Mouse (Mus musculus) G1E (cell line): ENCODE results near the gene Duxbl3. TPM values are rescaled to one million over a fixed set of nuclear protein-coding genes. Genes with fewer than 3 reads are reported as not detected.

Source experiments
- ATAC-seq: 2 replicates; pipeline ENCODE4 v1.8.0; 2016; ENCODE audit warnings: mild to moderate bottlenecking; ENCODE audit not compliant: insufficient number of reproducible peaks, poor library complexity, low FRiP score, severe bottlenecking; ENCODE audit errors: extremely low read depth
- DNase-seq: peaks from one replicate; pipeline ENCODE4 v3.0.0; 2012; ENCODE audit warnings: low spot score
- H3K27me3 ChIP-seq: 2 replicates; pipeline ENCODE4 v1.6.1; 2012; ENCODE audit warnings: mild to moderate bottlenecking, low read length, inconsistent platforms; ENCODE audit not compliant: insufficient read depth
- H3K36me3 ChIP-seq: replicated peaks from 2 replicates; pipeline ENCODE3; 2012; ENCODE audit warnings: mild to moderate bottlenecking, inconsistent platforms
- H3K4me1 ChIP-seq: 2 replicates; pipeline ENCODE4 v1.6.1; 2012; ENCODE audit warnings: low read depth, low read length, inconsistent platforms, mixed read lengths; ENCODE audit not compliant: insufficient read depth
- H3K4me3 ChIP-seq: 2 replicates; pipeline ENCODE4 v1.5.1; 2012; ENCODE audit warnings: low read depth, mild to moderate bottlenecking, inconsistent platforms, low read length, moderate library complexity, mixed read lengths
- H3K9me3 ChIP-seq: replicated peaks from 2 replicates; pipeline ENCODE4 v1.6.1; 2012; ENCODE audit warnings: inconsistent platforms
- CTCF ChIP-seq: IDR thresholded peaks from 2 replicates; pipeline ENCODE4 v1.5.1; 2012; ENCODE audit warnings: low read depth, low read length, inconsistent platforms, mixed read lengths
- GATA1 ChIP-seq: IDR thresholded peaks from 2 replicates; pipeline ENCODE4 v1.6.1; 2012; ENCODE audit warnings: borderline replicate concordance, low read length, inconsistent platforms, mixed read lengths
- GATA2 ChIP-seq: IDR thresholded peaks from 2 replicates; pipeline ENCODE4 v1.6.1; 2012; ENCODE audit warnings: low read depth, low read length, inconsistent platforms, borderline replicate concordance
- POLR2AphosphoS5 ChIP-seq: IDR thresholded peaks from 2 replicates; pipeline ENCODE4 v1.6.1; 2012; ENCODE audit warnings: low read depth, low read length, inconsistent platforms; ENCODE audit not compliant: insufficient replicate concordance
- TAL1 ChIP-seq: conservative IDR thresholded peaks from 2 replicates; pipeline ENCODE4 v1.6.1; 2012; ENCODE audit warnings: low read depth, low read length, inconsistent platforms, mixed read lengths
- polyA plus RNA-seq: library from polyadenylated mRNA; stranded (reverse); fragments of >175 nt; gene quantifications from 2 replicates; pipeline ENCODE4 v1.2.3, GENCODE M21; 2012
- total RNA-seq, 2 experiments: library from RNA; stranded (forward) in 1 of 2; stranded (reverse) in 1 of 2; fragments of 200-1000 nt in 1 of 2; fragments of >200 nt in 1 of 2; fragmentation: Nextera tagmentation in 1 of 2; gene quantifications; 2 replicates each; pipeline ENCODE4 v1.2.3; 2014 to 2017

Duxbl3 gene
- total and polyA plus RNA-seq, 3 experiments: not detected

DNA sequence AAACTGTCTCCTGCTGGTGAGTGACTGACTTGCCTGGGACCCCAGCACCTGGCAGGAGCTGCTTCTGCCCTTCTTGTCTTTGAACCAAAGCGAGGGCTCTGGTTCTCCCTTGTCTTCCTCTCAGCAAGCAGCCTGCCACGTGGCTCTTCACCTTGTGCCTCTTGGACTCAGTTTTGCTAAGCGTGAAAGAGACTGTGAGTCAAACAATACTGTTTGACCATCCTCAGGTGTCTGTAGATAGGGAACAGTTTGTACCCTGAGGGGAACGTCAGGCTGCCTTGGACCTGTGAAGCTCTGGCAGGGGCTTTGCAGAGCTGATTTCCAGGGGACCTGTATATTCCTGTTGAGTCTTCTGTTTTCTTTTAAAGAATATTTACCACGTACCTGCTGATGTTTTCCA lies 39.7 kb downstream of the Duxbl3 start:
- no peak for ATAC-seq
- no peaks in the 10 kb centered on the region for H3K9me3 ChIP-seq
- no peak for TF ChIP-seq GATA2
- TF ChIP-seq CTCF: no peak
- TF ChIP-seq TAL1: no peak
- no peak for TF ChIP-seq POLR2AphosphoS5
- no peak for TF ChIP-seq GATA1

DNA sequence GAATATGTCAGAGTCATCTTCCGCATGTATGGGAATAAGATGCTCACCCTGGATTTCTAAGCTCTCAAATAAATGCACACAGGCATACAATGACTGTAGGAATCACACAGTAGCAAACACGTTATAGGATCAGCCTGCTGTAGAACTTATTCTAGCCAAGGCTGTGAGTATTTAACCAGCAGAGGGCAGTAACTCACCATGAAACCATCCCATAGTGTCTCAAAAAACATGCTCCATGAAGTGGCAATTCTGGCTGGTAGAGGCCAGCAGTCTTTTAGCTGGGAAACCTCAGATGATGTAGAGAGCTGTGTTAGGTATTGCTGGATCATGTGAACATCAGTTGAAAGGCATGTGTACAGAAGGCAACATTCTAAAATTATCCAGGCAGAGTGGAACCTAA lies 45.3 kb downstream of the Duxbl3 start:
- TF ChIP-seq TAL1 (no peak), GATA2 (no peak), POLR2AphosphoS5 (no peak), CTCF (no peak), GATA1 (no peak)
- no peaks in the 10 kb centered on the region for H3K36me3 ChIP-seq
- no peaks in the 10 kb centered on the region for H3K9me3 ChIP-seq
- ATAC-seq (no peak), DNase-seq (peak; percentile 5)
- H3K4me3 ChIP-seq: no peak overlapping the region
- H3K4me1 ChIP-seq: no peaks in the 10 kb centered on the region
- peaks cover 7% of the 10 kb centered on the region for H3K27me3 ChIP-seq

More for the DNA sequence above, 39.7 kb downstream of the Duxbl3 start:
- H3K27me3 ChIP-seq: peaks cover 7% of the 10 kb centered on the region
- no peak overlapping the region for H3K4me3 ChIP-seq
- H3K36me3 ChIP-seq: no peaks in the 10 kb centered on the region
- H3K4me1 ChIP-seq: no peaks in the 10 kb centered on the region
- DNase-seq: no peak

DNA sequence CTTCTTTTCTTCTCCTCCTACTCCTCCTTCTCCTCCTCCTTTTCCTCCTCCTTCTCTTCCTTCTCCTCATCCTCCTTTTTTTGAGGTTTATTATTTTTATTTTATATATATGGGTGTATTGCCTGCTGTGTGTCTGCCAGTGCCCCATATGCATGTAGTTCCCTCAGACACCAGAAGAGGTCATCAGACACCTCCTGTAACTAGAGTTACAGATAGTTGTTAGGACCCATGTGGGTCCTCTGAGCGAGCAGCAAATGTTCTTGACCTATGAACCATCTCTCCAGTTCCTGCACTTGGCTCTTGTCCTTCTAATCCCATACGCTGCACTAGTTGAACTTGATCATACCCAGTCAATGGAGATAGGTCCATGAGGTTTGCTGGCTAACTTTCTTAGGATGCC lies 48.3 kb downstream of the Duxbl3 start:
- Histone ChIP-seq H3K4me1 (no peaks in the 10 kb centered on the region), H3K9me3 (no peaks in the 10 kb centered on the region), H3K36me3 (no peaks in the 10 kb centered on the region), H3K4me3 (no peak overlapping the region), H3K27me3 (peaks cover 3% of the 10 kb centered on the region; the same call in 1 of the 2 replicates)
- DNase-seq: no peak
- TF ChIP-seq TAL1: no peak
- TF ChIP-seq CTCF: 0 out of 2 replicates have a peak, but pooled peaks have one; percentile 16
- no peak for ATAC-seq

DNA sequence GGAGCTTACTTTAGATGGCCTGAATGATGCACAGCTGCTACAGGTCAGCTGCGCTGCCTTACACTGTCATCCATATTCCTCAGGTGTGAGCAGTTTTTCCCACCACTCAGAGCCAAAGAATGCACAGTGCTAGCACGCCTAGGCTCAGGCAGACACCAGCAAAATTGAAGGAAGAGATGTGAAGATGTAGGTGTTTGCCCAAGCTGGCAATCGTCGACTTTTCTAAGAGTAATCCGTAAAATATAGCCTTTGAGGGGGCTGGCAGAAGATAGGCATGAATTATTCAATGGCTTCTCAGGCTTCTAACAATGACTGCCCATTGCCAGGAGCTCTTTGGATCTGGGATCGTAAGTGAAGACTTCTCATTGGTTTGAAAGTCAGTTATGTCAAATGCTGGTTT lies 51.1 kb downstream of the Duxbl3 start:
- DNase-seq: no peak
- Histone ChIP-seq H3K36me3 (no peaks in the 10 kb centered on the region), H3K27me3 (no peaks in the 10 kb centered on the region), H3K4me1 (no peaks in the 10 kb centered on the region), H3K4me3 (no peak overlapping the region), H3K9me3 (no peaks in the 10 kb centered on the region)
- no peak for TF ChIP-seq GATA2
- TF ChIP-seq CTCF: no peak
- TF ChIP-seq GATA1: no peak
- TF ChIP-seq POLR2AphosphoS5: no peak
- TF ChIP-seq TAL1: no peak
- ATAC-seq: no peak

DNA sequence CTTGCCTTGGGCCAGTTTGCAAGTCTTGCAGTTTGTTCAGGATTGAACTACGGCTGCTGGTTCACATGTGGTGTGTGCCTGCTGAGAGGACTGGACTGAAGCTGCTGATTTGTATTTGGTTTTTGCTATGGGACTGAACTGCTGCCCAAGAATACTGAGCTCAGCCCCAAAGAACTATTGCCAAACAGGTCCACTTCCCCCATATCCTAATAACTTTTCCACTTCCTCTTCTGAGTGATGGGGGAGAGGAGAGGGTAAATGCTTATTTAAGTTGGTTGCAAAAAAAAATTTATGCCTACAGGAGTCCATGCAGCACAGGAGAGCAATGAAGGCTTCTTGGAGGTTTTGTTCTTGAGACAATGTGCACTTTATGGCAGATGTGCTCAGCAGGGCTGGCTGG lies 51.7 kb downstream of the Duxbl3 start:
- Histone ChIP-seq H3K4me3 (no peak overlapping the region), H3K27me3 (peaks cover 3% of the 10 kb centered on the region; the same call in 1 of the 2 replicates), H3K36me3 (no peaks in the 10 kb centered on the region), H3K4me1 (no peaks in the 10 kb centered on the region), H3K9me3 (no peaks in the 10 kb centered on the region)
- DNase-seq (no peak), ATAC-seq (no peak)
- TF ChIP-seq GATA1: no peak
- TF ChIP-seq GATA2: no peak
- TF ChIP-seq TAL1: no peak
- TF ChIP-seq POLR2AphosphoS5: no peak
- TF ChIP-seq CTCF: no peak

DNA sequence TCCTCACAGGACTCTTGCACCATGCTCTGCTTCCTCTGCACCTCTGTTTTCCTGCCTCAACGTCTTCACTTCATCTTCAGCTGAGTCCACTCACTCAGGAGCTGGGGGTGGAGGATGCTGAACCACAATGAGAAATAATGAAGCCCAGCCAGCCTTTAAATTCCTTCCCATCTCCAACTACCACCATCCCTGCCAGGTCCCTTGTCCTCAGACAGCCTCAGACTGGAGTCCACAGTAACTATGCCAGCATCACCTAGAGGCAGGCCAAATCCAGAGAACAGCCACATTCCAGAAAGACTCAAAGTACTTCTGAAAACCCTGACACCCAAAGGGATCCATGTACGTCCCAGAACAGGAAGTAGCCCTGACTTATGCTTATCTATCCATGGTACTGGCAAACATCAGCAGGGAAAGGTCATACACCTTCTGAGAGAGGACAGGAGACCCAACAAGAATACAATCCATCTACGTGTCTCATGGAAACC lies 58.5 kb downstream of the Duxbl3 start:
- ATAC-seq (no peak), DNase-seq (no peak)
- Histone ChIP-seq H3K4me3 (no peak overlapping the region), H3K4me1 (no peaks in the 10 kb centered on the region), H3K27me3 (peaks cover 3% of the 10 kb centered on the region; the same call in 1 of the 2 replicates), H3K36me3 (no peaks in the 10 kb centered on the region), H3K9me3 (no peaks in the 10 kb centered on the region)
- TF ChIP-seq GATA1 (no peak), GATA2 (no peak), POLR2AphosphoS5 (no peak), CTCF (no peak), TAL1 (no peak)

Other genes starting within 250 kb of the Duxbl3 start
- not detected in 2 replicates for gene Gm9780, start 215.3 kb upstream of the Duxbl3 start, total RNA-seq (2014; fragmentation: Nextera tagmentation)
- not detected in 2 replicates for gene Gm9780, start 215.3 kb upstream of the Duxbl3 start, total RNA-seq (2017)
- gene Gm9780, start 215.3 kb upstream of the Duxbl3 start, polyA plus RNA-seq: not detected in 2 replicates
- gene Tmem254c, start 190.6 kb upstream of the Duxbl3 start, total RNA-seq (2014; fragmentation: Nextera tagmentation): 3.3 TPM in 1 of 2 replicates, not detected in the other
- 6.0 and 8.6 TPM in 2 replicates for gene Tmem254c, start 190.6 kb upstream of the Duxbl3 start, total RNA-seq (2017)
- gene Tmem254c, start 190.6 kb upstream of the Duxbl3 start, polyA plus RNA-seq: 2.9 TPM in 2 replicates
- gene Cphx2, start 176.4 kb upstream of the Duxbl3 start, total RNA-seq (2014; fragmentation: Nextera tagmentation): not detected in 2 replicates
- gene Cphx2, start 176.4 kb upstream of the Duxbl3 start, total RNA-seq (2017): not detected in 2 replicates
- not detected in 2 replicates for gene Cphx2, start 176.4 kb upstream of the Duxbl3 start, polyA plus RNA-seq
- gene Cphx3, start 175.7 kb upstream of the Duxbl3 start, total RNA-seq (2014; fragmentation: Nextera tagmentation): not detected in 2 replicates
- not detected in 2 replicates for gene Cphx3, start 175.7 kb upstream of the Duxbl3 start, total RNA-seq (2017)
- gene Cphx3, start 175.7 kb upstream of the Duxbl3 start, polyA plus RNA-seq: not detected in 2 replicates
- gene Duxbl2, start 139.6 kb upstream of the Duxbl3 start, total RNA-seq (2014; fragmentation: Nextera tagmentation): not detected in 2 replicates
- not detected in 2 replicates for gene Duxbl2, start 139.6 kb upstream of the Duxbl3 start, total RNA-seq (2017)
- not detected in 2 replicates for gene Duxbl2, start 139.6 kb upstream of the Duxbl3 start, polyA plus RNA-seq
- gene Plac9b, start 75.5 kb upstream of the Duxbl3 start, total RNA-seq (2014; fragmentation: Nextera tagmentation): not detected in 2 replicates
- gene Plac9b, start 75.5 kb upstream of the Duxbl3 start, total RNA-seq (2017): 0.11 TPM in 1 of 2 replicates, not detected in the other
- gene Plac9b, start 75.5 kb upstream of the Duxbl3 start, polyA plus RNA-seq: not detected in 2 replicates
- gene Tmem254b, start 50.9 kb upstream of the Duxbl3 start, total RNA-seq (2014; fragmentation: Nextera tagmentation): 1.5 TPM in 1 of 2 replicates, not detected in the other
- 0.66 and 2.6 TPM in 2 replicates for gene Tmem254b, start 50.9 kb upstream of the Duxbl3 start, total RNA-seq (2017)
- 0.63 TPM in 1 of 2 replicates, not detected in the other for gene Tmem254b, start 50.9 kb upstream of the Duxbl3 start, polyA plus RNA-seq